Mouse (Mus musculus) kidney, postnatal 14 days (tissue): ENCODE data around the gene Akr1b7.
"Not testable (repeated sequence)": the region's sequence is repeated elsewhere in the genome, so short reads cannot be mapped to it uniquely, and the experiment has no call there.

ENCODE experiments used
- DNase-seq: peaks from one replicate; pipeline ENCODE4 v3.0.0; 2022; ENCODE audit warnings: mixed read lengths

Akr1b7 gene

DNA sequence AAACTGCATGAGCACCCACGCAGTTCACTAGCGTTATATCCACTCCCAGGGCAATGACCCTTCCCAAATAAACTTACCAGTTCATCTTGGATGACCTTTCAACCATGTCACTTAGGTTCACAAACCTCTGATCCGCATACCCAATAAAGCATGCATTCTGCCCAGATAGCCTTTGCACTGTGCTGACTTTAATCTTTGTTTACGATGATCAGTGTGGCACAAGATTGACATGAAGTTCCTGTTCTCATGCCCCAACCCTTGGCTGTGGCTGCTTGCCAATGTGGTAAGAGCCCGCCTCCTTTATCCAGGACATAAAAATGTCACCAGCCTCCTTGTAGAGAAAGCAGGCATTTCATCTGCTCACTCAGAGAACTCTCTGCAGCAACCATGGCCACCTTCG, at the start of gene Akr1b7:
Gene Akr1b7 (plus strand): TSS at position 312 of the 400 bp plus-strand sequence.
- DNase-seq, result peak; percentile 53

DNA sequence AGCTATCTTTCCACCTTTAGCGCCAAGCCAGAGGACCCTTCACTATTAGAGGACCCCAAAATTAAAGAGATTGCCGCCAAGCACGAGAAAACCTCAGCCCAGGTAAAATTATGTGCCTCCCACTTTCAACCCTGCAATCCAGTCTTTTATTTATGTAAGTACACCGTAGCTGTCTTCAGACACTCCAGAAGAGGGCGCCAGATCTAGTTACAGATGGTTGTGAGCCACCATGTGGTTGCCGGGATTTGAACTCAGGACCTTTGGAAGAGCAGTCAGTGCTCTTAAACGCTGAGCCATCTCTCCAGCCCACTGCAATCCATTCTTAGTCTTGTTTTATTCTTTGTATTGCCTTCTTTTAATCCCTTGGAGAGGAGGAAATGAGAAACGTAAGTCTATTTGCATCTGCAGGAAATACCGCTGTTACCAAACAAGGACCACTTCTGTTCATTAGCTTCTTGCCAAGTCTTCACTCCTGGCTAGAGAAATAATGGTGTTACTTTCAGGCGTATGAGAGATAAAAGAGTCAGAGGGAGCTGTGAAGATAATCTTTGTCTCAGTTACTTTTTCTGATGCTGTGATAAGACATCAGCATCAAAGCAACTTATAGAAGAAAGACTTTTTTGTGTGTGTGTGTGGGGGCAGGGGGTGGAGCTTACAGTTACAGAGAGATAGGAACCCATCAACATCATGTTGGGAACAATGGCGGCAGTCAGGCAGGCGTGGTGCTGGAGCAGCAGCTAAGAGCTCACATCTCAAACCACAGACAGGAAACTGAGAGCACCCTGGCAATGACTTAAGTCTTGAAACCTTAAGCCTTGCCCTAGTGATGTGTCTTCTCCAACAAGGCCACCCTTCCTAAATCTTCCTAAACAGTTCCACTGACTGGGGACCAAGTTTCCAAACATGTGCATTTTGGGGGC, 47.7 kb upstream of the Akr1b7 start:
- no peak for DNase-seq

- no peak for DNase-seq
Measured at GRCm38 (mm10) chr6:34367998-34368397, 44.1 kb upstream of the Akr1b7 start.

- DNase-seq, result no peak
Measured at GRCm38 (mm10) chr6:34370081-34370480, 42.1 kb upstream of the Akr1b7 start.

- peak; percentile 85 for DNase-seq
Measured at GRCm38 (mm10) chr6:34371700-34372351, 40.3 kb upstream of the Akr1b7 start.

- no peak for DNase-seq
Measured at GRCm38 (mm10) chr6:34373841-34374240, 38.3 kb upstream of the Akr1b7 start.

GRCm38 (mm10) chr6:34375888-34376287, 36.2 kb upstream of the Akr1b7 start:
- DNase-seq, result not testable (repeated sequence)

DNA sequence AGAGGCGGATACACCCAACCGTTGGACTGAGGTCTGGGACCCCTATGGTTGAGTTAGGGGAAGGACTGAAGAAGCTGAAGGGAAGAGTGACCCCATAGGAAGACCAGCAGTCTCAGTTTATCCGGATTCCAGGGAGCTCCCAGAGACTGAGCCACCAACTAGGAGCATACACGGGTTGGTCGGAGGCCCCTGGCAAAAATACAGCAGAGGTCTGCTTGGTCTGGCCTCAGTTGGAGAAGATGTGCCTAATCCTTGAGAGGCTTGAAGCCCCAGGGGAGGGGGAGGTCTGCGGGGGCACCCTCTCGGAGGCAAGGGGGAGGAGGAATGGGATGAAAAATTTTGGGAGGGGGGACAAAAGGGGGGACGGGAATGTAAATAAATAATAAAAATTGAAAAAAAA, 28.7 kb upstream of the Akr1b7 start:
- DNase-seq, result no peak

- DNase-seq, result peak; percentile 88
Measured at GRCm38 (mm10) chr6:34384110-34384661, 27.9 kb upstream of the Akr1b7 start, which contains the start of gene Akr1b10. TSS of gene Akr1b10 (plus strand) at chr6:34384218.

DNA sequence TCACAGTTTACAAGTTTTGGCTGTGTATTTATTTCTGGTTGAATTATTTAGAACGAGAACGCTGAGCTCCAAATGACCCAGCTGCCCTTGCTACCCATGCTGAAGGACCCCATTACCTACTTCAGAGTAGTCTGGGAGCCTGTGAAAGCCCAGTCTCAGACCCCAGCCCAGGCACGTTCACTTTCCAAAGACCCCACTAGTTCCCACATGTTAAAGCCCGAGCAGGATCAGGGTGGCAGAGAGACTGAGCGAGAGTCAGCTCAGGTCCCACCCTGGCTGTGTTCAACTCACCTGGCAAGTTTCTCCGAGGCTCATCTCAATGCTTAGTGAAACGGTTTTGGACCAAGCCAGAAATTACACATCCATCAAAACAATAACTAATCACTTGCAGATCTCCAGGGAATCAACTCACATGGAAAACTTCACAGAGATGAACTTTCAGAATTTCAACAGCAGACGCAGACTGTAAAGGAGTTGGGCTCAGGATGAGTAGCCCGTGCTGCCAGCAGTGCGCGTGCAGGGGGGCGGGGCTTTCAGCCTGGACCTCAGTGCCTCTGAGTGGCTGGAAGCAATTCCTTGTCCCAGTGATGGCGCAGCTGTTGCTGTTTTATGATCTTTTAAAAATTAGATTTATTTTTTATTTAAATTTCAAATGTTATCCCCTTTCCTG, 27.3 kb upstream of the Akr1b7 start:
- DNase-seq, result peak; percentile 77

DNA sequence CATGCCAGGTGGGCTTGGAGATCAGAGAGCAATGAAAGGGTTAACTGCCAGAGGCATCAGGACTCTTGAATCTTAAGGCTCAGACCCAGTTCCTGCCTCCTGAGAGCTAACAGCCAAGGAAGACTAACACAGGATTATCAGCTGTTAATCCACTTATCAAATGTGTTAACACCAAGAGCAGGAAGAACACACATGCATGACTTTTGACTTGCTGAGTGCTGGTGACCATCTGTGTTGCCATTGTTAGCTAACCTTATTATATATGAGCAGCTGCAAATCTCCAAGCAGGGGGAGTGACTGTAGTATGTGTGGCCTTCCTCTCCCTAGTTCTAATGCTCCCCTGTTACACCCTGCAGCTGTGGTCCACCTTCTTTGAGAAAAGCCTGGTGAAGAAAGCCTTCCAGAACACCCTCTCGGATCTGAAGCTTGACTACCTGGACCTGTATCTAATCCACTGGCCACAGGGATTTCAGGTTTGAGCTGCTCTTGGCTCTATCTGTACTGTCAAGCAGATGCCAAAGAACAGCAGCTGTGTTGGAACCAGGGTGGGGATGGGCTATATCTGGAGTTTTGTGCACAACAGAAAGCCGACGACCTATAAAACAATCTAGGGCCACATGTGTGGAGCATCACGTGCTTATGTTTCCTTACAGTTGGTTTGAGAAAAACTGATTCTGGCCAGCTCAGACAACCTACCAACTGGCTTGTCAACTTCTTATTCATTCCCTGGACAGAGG, 23.5 kb upstream of the Akr1b7 start:
- DNase-seq, result no peak

- no peak for DNase-seq
Measured at GRCm38 (mm10) chr6:34395897-34396296, 16.2 kb upstream of the Akr1b7 start.

GRCm38 (mm10) chr6:34398431-34398830, 13.7 kb upstream of the Akr1b7 start:
- no peak for DNase-seq

DNA sequence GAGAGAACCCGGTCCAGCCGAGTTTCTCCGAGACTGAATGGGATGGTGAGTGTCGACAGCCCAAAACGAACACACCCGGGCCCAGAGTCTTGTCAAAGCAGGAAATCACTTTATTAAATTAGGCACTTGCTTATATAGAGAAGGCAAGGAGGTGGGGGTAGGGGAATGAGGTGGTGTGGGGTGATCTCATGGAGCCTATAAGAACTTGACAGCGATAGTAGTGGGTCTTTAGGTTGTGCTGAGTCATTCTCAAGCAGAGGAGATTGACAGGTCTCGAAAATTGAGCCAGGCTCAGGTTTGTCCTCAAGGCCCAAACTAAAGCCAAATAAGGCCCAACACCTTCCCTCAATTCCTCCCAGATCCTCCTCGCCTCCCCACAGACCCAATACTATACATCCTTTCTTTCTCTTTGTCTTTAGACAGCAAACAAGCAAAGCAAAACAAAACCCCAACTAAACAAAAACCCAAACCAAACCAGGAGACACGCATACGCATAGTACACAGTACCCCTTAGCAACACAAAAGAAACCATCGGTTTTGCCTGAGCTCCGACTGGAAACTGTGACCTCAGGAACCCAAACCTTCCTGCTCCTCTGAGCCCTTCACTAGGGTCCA, 12.4 kb upstream of the Akr1b7 start:
- DNase-seq, result no peak

DNA sequence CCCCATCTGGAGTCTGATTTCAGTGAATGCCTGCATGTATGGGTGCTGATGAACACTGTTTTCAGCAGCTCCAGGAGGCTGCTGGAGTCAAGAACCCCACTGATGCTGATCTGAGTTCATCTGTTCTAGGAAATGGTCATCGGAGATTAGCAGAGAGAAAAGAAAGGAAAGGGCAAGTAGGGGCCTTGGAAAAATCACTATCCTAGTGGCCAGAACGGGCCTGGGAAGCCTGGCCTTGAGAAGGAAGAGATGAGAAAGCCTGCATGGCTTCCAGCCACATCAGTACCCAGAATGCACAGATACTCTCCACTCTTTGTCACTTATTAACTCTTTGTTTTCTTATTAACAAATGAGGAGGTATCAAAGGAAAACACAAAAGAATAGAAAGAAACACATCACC, 11.4 kb upstream of the Akr1b7 start:
- no peak for DNase-seq

DNA sequence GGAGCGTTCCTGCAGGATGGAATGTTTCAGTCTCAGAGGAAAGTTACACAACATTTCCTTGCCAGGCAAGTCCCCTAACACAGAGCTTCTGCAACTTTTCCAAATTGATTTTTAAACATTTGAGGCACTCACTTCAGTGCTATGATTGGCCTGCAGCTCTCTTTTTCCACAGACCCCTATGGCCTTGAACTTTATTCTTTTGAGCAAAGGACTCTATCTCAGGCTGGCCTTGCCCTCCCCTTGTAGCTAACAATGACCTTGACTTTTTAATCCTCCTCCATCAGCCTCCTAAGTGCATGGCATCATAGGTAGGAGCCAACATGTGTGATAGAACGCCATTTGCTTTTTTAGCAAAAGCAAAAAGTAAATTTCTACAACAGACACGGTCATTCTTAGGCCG, 5.4 kb upstream of the Akr1b7 start:
- no peak for DNase-seq

GRCm38 (mm10) chr6:34407403-34407802, 4.7 kb upstream of the Akr1b7 start:
- DNase-seq, result no peak

DNA sequence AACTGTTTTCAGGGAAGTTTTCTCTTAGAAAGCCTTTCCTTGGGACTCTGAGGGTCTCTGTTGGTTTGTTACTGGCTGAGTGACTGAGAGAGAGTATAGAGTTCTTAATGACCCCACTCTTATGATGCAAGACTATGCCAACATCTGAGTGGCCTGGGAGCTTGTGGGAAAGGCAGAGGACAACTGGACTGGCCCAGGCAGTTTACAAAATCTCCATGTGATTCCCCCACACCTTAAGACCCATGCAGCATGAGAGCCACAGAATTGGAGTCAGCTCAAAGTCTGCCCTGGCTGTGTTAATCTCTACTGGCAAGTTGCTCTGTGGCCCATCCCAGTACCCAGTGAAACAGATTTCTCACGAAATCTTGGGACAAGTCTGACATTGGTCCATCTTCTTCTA, 554 bp downstream of the Akr1b7 start:
- no peak for DNase-seq

DNA sequence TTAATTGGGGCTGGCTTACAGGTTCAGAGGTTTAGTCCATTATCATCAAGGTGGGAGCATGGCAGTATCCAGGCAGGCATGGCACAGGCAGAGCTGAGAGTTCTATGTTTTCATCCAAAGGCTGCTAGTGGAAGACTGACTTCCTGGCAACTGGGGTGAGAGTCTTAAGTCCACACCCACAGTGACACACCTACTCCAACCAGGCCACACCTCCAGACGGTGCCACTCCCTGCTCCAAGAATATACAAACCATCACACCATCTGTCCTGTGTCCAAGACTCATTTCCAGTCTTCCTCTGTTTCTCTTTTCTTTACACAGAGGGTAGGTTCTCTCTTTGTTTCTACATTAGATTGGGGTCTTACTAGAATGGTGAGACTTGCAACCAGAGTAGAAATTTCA, 1.3 kb downstream of the Akr1b7 start:
- not testable (repeated sequence) for DNase-seq

DNA sequence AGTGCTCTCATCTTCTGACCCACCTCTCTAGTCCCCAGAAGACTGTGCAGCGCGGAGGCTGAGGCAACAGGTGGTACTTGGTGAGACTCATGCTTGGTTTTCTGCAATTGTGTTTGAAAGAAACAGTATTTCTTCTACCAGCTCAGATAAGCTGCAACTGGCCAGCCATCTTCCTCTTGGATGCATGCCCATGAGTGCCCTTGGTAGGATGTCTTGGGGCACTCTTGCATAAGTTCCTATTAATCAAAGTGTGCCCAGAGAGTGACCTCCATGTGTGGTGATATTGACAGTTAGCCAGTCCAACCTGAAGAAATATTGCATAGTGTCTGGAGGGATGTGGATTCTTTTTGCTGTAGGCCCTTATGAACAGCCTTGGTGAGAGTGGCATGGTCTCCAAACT, 4.4 kb downstream of the Akr1b7 start:
- no peak for DNase-seq

DNA sequence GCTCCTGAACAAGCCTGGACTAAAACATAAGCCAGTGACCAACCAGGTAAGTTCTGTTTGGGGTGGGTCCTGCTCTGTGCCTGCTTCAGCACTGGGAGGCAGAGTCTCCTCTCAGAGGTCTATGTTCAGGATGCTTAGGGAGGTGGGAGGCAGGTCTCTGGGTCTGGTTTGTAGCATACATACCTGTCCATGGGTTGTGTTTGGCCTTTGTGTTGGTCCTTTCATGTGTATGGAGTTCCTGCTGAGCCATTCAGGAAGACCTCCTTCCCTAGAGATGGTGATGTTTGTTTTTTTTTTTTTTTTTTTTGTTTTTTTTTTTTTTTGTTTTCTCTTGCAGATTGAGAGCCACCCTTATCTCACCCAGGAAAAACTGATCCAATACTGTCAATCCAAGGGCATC, 6.9 kb downstream of the Akr1b7 start:
- DNase-seq, result no peak

DNA sequence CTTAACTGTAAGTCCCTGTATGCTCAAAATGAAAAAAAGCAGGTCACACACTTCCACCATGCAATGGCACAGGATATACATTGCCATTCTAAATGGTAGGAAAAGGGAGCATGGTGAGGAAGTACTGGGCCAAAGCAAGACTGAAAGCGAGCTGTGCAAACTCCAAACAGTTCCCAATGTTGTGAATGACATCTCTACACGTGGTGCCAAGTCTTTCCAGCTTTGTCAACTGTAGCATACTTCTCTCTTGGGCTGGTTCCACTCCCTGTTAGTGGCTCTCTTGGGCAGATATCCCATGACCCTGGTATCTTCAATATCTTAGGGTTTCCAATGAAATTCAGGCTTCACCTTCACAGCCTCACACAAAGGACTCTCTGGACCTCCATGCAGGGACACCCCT, 26.9 kb downstream of the Akr1b7 start:
- no peak for DNase-seq
